Mouse (Mus musculus): ENCODE data around the gene Gm21988.

The Gm21988 gene

DNA sequence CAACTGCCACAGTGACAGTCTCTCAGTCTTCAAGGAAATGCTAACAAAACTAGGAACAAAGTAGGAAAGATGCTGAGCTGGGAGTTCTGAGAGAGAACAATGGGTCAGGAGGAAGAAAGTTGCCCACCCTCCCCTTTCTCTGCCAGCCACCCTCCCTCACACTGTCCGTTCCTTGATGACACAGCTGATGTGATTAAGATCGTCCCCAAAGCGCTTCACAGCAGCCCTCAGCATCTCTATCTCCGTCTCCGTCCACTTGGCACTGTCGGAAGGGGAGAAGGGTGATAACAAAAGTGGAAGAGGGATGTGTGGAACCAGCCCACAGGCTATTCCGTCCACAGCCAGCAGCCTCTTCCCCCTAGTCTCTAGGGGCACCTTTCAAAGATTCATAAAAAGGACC lies 2.9 kb downstream of the Gm21988 start:
- DNase-seq (ENCODE audit: low spot score) = peak; percentile 2

DNA sequence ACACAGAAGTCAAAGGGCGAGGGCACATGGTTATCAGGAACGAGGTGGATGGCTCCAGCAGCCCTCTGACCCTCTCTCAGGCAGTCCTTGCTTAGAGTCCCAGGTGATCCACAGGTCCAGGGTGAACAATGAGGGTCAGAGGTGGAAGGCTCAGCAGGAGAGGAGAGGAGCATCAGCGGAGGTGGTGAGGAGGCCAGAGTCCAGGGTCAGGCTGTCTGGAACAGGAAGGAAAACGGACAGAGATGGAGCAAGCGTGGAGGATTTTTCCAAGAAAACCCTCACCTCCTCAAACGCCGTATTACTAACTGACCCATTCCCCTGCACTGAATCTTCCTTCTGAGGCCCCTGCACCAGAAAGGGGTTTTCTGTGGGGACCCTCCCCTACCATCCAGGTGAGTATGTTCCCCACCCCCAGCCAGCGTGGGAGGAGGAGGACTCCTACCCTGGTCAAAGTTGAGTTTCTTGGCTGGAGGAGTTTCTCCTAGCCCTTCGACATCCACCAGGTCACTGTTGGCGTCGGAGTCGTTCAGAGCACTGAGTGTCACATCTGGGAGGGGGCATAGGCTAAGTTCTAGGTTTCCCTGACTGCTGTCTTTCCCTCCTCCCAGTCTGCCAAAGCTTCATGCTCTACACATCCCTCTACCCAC lies 4.3 kb downstream of the Gm21988 start:
- DNase-seq (ENCODE audit: low spot score) = no peak

DNA sequence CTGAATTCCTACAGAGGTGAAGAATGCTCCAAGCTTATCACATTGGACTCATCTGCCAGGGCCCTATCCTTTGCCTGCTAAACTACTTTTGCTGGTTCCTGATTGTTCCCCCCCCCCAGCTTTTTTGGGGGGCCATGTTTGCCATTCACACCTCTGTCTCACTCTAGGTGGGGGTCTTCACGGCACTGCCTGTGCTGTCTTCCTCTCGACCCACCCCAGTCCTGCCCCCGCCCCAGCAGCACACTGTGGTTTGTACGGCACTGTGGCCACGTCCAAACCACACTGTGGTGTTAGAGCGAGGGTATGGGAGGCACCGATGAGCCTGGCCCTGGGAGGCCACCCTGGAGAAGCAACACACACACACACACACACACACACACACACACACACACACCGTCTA lies 5.1 kb downstream of the Gm21988 start:
- DNase-seq (ENCODE audit: low spot score) = no peak

DNA sequence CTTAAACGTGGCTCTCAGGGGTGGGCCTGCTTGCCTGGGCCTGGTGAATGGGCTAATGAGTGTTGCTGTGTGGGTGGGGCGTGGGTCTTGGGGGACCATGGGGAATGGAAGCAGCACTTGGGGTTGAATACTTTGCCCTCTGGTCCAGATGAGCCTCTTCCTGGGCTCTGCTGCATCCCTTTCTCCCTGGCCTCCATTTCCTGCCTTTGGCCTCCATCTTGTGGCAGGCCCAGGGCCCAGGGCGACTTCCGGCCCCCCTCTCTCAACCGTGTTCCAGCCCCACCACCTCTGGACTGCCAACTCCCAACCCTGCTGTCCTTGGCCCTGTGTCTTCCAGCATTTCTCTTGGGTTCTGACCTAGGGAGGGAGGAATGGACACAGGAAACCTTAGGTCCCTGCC lies 5.6 kb downstream of the Gm21988 start:
- no peak for DNase-seq (ENCODE audit: low spot score)

DNA sequence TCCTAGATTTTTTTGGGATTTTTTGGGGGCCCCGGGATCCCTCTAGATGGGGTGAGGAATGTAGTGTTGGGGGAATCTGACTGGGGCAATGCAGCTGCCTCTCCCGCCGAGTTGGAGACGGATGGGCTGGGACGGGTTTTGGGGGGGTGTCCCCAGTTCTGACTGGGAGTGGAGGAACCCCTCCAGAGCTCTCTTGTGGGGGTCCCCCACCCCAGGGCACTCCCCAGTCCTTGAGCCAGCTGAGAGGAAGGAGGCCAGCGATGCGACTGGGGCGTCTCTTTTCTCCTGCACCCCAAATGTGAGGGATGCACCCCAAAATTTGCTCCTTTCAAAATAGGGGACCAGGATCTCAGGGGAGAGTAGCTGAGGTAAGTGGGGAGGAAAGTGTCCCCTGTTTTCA lies 6.6 kb downstream of the Gm21988 start:
- no peak for DNase-seq (ENCODE audit: low spot score)

DNA sequence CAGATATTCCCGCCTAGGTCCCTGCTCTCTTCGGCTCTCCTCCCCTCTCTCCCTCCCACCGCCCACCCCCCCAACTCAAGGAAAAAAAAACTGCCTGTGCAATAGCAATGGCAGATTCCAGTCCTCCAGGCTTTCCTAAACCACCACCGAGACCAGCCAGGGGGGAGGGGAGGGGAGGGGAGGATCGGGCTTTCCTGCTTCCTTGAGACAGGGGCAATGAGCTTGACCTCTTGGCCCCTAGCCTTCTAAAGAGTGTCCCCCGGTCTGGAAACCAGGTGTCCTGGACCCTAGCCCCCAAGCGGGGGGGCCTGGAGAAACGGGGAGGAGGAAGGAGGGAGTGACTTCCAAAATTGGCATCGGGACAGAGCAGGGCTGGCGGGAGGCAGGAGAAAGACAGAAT lies 7.1 kb downstream of the Gm21988 start:
- DNase-seq (ENCODE audit: low spot score) = no peak

DNA sequence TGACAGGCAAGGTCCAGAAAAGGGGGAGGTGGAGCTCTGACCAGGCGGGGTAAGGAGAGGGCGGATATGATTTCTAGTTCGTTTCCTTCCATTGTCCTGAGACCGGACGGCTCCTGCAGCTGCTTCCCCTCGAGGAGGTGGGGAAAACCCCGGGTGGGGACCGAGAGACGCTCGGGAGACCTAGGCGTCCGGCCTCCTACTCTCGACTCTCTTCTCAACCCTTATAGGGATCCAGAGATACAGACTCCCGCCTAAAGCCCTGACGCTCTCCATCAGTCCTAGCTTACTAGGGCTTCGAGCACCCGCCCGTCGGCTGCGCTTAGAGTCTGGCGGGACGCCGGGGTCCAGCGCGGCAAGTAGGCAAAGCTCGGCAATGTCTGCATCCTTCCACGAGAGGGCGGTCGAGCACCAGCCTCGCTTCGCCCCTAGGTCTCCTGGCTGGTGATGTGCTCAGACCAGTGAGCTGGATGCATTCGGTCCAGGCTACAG lies 9.3 kb downstream of the Gm21988 start:
- DNase-seq (ENCODE audit: low spot score) = no peak

DNA sequence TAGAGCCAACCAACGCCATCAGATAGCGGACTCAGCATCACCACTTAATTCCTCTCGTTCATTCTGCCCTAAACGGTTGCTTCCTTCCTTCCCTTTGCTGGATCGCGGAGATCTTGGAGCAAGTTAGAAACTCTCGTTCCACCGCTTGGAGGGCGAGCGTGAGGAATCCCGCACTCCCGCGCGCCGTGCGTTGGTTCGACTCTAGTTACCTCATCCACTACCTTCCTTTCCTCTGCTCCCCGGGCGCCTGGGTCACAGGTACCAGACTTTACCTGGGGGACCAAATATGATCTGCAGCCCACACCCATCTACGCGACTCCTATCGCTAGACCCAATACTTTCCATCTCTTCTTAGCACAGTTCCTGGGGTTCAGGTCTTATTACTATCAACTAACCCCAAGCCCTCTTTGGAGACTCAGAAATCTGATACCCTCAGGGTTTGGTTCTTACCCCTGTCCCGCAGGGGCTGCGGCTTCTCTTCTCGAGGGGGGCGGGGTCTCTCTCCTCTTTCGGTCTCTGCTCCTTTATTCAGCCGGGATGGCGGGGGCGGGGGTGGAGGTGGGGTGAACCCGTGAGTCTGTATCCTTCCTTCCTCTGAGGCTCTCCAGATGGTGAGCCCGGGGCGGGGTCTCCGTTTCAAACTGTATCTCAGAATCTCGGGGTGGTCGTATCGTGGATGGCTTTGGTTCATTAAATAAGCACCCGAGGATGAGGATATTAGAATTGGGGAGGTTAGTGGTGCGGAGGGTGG lies 10.2 kb downstream of the Gm21988 start, which contains the start of gene Bcl6b:
Gene Bcl6b, minus strand, starts transcription at position 539 of the 751 bp plus-strand sequence.
- no peak for DNase-seq (ENCODE audit: low spot score)

DNA sequence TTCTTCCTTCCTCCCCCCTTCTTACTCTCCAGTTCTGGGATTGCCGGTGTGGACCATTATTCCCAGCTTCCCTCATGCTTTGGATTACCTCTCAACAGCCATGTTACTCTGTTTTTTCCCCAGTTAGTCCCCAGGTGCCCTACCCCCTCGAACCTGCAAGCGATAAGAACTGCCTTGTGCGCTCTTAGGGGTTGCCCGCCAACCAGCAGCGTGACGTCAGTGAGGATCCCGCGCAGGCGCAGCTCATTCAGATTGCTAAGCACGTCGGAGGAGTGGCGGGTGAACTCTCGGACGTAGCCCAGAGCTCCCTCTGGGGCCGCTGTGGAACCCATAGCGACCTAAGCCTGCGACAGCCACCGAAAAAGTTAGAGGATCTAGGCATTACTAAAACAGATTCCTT lies 10.8 kb downstream of the Gm21988 start:
- DNase-seq (ENCODE audit: low spot score) = no peak

DNA sequence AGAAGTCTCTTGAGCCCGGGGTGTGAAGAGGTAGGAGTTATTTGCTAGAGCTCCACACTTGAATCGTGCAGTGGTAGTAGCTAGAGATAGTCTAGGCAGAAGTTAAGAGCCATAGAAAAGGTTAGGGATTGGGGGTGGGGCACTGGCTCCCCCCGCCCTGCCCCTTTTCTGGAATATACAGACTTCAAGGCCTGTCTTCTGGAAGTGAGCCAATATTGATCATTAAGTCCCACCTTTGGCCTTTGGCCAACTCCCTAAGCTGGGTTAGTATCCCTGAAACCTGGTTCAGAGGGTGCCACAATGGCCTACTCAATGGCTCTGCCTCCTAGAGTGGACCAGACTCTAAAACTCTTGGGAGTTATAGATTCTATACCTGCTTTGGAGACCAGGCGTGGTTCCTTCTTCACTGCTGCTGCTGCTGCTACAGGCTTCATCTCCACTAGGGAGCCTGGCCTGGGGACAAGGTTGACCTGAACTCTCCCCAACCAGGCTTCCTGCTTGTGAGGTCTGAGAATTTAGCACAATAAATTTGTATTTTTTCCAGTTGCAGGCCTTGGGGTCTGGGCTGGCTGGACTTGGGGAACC lies 11.9 kb downstream of the Gm21988 start:
- DNase-seq (ENCODE audit: low spot score) = no peak

DNA sequence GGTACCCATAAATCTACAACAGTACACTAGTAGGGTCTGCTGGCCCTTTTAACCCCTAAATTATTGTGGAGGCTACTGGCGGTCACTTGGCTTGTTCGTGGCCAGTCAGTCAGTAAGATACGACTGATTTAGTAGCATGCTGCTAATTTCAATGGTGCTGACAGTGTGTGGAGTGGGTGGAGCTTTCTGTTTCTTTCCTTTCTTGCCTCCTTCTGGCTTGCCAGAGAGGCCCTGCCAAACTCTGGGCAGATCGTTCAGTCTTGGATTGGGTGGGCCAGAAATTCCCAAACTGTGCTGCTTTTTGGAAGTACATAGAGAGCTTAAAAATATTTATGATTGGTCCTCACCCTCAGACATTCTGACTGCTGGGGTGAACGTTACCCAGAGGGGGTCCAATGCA lies 12.5 kb downstream of the Gm21988 start:
- DNase-seq (ENCODE audit: low spot score) = no peak

DNA sequence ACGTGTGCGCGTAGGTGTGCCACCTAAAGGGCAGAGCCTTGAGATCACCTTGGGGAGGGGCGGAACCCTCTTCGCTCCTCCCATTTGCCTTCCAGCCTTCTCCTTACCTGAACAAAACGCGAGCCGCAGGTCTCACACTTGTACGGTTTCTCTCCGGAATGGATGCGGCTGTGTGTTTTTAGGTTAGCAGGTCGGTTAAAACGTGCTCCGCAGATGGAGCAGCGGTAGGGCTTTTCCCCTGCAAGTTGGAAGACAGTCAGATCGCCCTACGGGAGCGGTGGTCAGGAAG lies 13.1 kb downstream of the Gm21988 start:
- no peak for DNase-seq (ENCODE audit: low spot score)

DNA sequence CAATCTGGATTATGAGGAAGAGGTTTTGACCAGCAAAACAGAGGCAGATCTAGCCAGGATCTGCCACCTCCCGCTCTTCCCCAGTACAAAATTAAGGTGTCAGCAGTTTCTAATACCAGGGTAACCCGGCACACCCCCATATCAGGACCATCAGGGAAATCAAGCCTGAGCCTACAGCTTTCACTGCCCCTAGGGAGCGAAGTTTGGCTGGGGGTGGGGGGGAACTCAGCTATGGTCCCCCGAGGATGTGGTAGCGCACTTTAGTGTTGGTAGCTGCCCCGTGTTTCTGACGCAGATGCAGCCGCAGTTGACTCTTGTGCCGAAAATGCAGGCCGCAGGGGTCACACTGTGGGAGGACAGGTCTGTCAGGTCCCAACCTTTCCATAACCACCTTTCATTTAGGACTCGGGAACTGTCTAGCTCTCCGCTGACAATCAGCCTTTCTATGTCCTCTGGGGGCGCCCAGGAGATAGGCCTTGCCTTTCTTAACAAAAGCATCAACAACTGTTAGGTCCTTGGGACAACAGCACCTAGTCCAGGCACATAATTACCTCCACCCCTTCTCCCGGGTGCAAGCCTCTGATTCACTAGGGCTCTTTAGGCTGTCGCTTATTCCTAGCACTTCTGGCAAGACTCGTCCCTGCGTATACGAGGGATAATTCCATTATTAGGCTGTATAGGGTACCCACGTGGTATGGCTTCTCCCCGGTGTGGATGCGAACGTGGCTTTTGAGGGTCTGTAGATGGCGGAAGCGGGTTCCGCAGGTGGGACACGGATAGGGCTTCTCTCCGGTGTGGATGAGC lies 13.6 kb downstream of the Gm21988 start:
- no peak for DNase-seq (ENCODE audit: low spot score)

DNA sequence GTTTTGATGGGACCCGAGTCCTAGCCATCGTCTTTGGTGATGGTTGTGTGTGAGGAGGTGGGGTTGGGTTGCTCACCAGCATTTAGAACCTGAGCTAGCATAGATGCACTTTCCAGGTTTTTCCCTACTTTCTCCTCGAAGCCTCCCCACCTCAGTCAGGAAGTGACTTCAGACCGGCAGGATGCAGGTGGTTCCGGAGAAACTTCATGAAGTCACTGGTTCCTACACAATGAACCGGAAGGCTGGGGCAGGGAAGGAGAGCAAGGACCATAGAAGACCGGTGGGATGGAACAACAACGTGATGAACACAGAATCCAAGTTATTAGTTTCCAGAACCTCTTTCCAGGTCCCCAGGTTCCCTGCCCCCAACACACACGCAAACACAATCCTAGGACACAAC lies 15.9 kb downstream of the Gm21988 start:
- DNase-seq (ENCODE audit: low spot score) = no peak

DNA sequence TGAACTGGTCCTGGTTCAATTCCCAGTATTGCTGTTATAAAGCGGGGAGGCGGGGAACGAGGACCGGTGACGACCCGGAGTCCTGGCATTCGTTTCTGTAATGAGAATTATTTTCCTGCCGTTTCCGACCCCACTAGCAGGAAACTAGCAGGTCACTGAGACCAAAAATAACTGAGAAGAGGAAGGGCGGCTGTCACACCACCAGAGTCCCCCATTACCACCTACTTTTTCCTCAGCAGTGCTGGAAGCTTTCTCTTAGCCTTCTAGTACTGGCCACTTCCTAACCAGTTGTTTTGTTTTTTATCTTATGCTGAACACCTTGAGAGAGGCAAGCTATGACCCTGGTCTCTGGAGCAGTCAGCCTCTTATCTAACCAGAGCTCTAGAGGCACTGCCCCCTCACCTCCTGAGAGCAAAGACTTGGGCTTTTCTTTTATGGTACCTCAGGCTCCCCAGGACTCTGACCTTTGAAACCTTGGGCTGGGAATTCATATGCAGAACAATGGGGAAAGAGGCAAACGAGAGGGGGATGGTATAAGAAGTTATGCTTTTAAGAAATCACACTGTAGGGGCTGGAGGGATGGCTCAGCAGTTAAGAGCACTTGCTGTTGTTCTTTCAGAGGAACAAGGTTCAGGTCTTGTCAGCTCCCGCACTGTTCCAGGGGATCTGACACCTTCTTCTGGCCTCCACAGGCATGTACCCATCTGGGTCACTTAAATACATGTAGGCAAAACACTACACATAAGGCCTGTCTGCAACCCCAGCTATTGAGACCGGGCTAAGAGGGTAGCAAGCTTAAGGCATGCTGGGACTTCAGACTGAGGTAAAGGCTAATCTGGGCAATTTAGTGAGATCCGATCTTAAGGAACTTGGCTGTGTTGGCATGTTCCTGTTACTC lies 17.8 kb downstream of the Gm21988 start:
- no peak for DNase-seq (ENCODE audit: low spot score)

DNA sequence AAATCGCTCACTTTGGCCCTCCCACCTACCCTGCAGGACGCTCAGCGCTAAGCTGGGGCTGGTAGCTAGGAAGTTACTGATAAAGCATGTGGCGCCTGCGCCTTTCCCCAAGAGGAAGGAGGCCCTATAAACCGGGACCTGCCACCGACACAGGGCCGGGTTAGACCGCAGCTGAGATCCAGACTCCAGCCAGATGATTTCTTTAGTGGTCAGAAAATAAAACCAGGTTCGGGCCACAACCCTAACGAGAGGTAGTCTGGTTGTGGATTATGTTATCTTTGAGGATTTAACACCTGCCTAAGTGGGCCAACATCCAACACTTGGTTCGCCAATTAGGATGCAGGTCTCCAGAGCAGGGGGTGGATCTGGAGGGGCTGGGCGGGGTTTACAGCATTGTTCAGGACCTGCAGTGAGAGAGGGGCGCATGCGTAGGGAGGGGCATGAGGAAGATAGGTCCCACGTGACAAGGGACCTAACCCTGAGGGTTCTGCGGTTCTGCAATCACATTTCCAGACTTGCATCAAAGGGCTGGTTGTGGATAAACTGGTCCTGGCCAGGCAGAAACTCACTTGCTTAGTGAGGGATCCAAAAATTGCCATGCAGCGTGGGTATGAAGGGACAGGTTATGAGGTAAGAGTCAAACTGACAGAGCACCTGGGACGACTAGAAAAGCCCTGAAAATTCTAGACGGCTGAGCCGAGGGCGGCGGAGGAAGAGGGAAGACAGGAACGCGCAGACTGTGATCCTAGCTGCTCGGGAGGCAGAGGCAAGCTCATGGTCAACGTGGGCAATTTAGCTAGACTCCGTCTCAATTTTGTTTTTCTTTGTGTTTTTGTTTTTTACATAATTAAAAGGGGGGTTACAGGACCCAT lies 18.7 kb downstream of the Gm21988 start, which contains the start of gene Slc16a13:
Gene Slc16a13, minus strand, starts transcription at position 334 of the 872 bp plus-strand sequence.
- peak; percentile 95 for DNase-seq (ENCODE audit: low spot score)

DNA sequence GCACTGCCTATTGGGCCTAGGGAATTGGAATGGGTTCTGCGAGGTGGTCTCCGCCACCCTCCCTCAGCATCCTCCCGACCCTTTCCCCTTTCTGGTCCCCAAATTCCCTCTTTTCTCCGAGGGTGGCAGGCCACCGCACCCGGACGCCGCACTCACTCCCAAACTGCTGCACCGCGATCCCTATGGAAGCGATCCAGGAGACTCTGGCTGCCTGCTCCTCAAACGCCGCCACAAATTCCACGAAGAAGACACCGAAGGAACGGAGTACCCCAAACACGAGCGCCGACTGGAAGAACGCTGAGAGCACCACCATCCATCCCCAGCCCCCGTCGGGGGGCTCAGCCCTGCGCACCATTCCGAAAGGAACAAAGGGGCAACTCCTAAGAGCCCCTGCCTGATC lies 19.3 kb downstream of the Gm21988 start:
- DNase-seq (ENCODE audit: low spot score) = no peak

DNA sequence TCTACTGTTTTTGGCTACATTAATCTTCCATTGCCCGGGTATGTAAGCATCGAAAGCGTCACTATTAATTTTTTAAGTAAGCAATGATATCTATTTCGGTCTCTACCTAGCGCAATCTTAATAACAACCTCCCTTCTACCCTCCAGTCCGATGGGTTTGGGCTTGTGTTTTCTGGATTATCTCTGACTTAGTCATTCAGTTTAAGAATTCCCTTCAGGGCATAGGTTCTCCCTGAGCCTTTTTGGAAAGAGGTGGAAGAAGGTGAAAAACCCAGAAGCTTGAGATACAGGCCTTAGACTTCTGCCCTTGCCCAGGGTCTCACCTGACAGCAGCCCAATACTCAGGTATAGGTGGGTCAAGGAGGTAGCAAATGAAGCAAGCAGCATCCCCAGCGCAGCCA lies 19.8 kb downstream of the Gm21988 start:
- DNase-seq (ENCODE audit: low spot score) = no peak

DNA sequence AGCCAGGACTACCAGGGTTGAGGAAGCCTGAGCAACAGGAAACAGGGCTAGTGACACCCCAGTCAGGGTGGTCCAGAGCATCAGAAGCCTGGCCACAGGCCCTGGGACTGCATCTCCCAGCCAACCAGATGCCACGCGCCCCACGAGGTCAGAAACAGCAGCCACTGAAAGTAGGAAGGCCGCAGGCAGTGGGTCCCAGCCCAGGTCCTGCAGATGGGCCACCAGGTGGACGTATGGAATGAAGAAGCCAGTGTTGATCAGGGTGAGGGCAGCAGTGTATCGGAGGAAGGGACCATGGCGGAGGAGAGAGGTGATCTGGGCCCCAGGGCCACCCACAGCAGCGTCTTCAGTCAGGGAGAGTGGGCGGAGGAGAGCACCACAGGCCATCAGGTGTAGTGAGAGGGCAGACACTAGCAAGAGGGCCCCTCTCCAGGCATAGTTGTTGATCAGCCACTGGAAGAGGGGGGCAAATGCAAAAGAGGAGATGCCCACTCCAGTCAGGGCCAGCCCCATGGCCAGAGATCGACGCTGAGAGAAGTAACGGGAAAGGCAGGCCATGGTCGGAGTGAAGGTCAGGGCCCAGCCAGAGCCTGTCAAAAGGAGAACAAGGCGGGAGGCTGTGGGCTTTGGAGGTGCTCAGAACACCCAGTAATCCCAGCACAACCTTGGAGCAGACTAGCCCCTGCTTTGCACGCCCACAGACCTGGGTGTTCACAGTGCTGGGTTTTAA lies 20.7 kb downstream of the Gm21988 start:
- DNase-seq (ENCODE audit: low spot score) = no peak

DNA sequence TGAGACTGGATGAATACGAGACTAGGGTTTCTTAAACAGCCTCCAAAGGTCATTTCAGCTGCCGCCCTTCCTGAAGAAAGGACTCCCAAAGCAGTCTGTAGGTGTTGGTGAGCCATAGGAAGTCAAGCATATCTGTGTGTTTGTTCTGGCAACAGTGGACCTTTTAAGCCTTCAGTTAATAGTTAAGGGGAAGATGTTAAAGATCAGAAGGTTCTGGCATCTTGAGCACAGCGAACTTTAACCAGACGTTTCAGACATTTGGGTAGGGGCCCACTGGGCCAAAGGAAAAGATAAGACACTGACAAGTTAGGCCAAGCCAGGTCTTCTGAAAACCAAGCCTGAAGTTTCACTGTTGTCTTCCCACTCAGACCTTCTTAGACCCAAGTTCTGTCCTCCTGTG lies 21.6 kb downstream of the Gm21988 start:
- no peak for DNase-seq (ENCODE audit: low spot score)

Measured in left cerebral cortex, adult 11 months (tissue).